Mouse (Mus musculus) retina, adult 2 months (tissue): ENCODE data around the gene Gm47996.
"Not testable (repeated sequence)": the region's sequence is repeated elsewhere in the genome, so short reads cannot be mapped to it uniquely, and the experiment has no call there.

Experiments used
- DNase-seq: peaks from one replicate; pipeline ENCODE4 v3.0.0-alpha.2; 2012; ENCODE audit warnings: low read depth, low spot score

The Gm47996 gene

GRCm38 (mm10) chr1:151203818-151204217, 6.1 kb upstream of the Gm47996 start, which contains the start of gene 3110040M04Rik:
3110040M04Rik (plus strand) TSS chr1:151204121.
- not testable (repeated sequence) for DNase-seq

GRCm38 (mm10) chr1:151208493-151208892, 1.4 kb upstream of the Gm47996 start:
- not testable (repeated sequence) for DNase-seq

- not testable (repeated sequence) for DNase-seq
Observed at GRCm38 (mm10) chr1:151208944-151209343, 987 bp upstream of the Gm47996 start.

- not testable (repeated sequence) for DNase-seq
Observed at GRCm38 (mm10) chr1:151211666-151212065, 1.7 kb downstream of the Gm47996 start.

- DNase-seq: no peak
Observed at GRCm38 (mm10) chr1:151214862-151215261, 4.9 kb downstream of the Gm47996 start.

- DNase-seq: no peak
Observed at GRCm38 (mm10) chr1:151215985-151216384, 6.1 kb downstream of the Gm47996 start.

- no peak for DNase-seq
Observed at GRCm38 (mm10) chr1:151216417-151216816, 6.5 kb downstream of the Gm47996 start.

GRCm38 (mm10) chr1:151219045-151219444, 9.1 kb downstream of the Gm47996 start:
- DNase-seq: no peak

GRCm38 (mm10) chr1:151220098-151220497, 10.2 kb downstream of the Gm47996 start:
- no peak for DNase-seq

- no peak for DNase-seq
Observed at GRCm38 (mm10) chr1:151222561-151223267, 12.8 kb downstream of the Gm47996 start.

GRCm38 (mm10) chr1:151223377-151223776, 13.4 kb downstream of the Gm47996 start:
- no peak for DNase-seq

- no peak for DNase-seq
Observed at GRCm38 (mm10) chr1:151224536-151224935, 14.6 kb downstream of the Gm47996 start.

- no peak for DNase-seq
Observed at GRCm38 (mm10) chr1:151227506-151227905, 17.6 kb downstream of the Gm47996 start.

GRCm38 (mm10) chr1:151228320-151228989, 18.5 kb downstream of the Gm47996 start:
- DNase-seq: no peak

GRCm38 (mm10) chr1:151232346-151232745, 22.4 kb downstream of the Gm47996 start:
- DNase-seq: no peak

GRCm38 (mm10) chr1:151233756-151234155, 23.8 kb downstream of the Gm47996 start:
- no peak for DNase-seq

GRCm38 (mm10) chr1:151235574-151235973, 25.6 kb downstream of the Gm47996 start:
- DNase-seq: no peak

- no peak for DNase-seq
Observed at GRCm38 (mm10) chr1:151236141-151236930, 26.4 kb downstream of the Gm47996 start.

- no peak for DNase-seq
Observed at GRCm38 (mm10) chr1:151237780-151238179, 27.8 kb downstream of the Gm47996 start.

- no peak for DNase-seq
Observed at GRCm38 (mm10) chr1:151243332-151243731, 33.4 kb downstream of the Gm47996 start.

- DNase-seq: no peak
Observed at GRCm38 (mm10) chr1:151244013-151244412, 34.1 kb downstream of the Gm47996 start.

GRCm38 (mm10) chr1:151244761-151245160, 34.8 kb downstream of the Gm47996 start:
- no peak for DNase-seq
